Mouse (Mus musculus) cerebellum, adult 18-20 months (tissue): ENCODE measurements at regions not wholly inside any gene's neighbourhood (a gene's known extent, or its start where the extent isn't known, plus 50 kb on each side); places are given as distances from the start of the nearest gene placed in this dataset.
"Not testable (repeated sequence)": the region's sequence is repeated elsewhere in the genome, so short reads cannot be mapped to it uniquely, and the experiment has no call there.

Experiments
- DNase-seq, 2 experiments: peaks; one replicate each; pipeline ENCODE4 v3.0.0; 2021

DNA sequence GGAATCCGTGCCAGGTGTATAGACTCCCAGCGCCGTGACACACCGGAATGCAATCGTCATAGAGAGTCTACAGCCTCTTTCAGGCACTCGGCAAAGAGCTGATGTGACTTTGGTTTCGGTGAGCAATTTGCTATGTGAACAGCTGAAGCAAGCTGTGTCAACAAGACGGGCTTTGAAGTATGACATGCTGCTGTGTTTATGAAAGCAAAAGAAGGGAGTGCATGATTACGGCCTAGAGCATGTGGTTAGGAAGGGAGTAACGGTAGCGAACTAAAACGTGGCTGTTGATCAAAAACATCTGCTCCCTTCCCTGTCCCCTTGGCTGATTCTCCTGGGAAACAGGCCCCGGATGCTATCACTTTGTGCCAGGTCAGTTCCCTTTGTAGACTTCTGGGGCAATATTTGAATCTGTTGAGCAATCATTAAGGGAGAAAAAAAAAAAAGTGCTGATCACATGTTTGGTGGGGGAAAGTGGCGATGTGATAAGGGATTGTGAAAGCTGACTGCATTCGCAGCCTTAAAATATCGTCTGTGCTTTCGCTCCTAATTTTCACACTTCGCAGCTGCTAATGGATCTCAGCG, 764.3 kb downstream of the Robo2 start:
- no peak for DNase-seq

DNA sequence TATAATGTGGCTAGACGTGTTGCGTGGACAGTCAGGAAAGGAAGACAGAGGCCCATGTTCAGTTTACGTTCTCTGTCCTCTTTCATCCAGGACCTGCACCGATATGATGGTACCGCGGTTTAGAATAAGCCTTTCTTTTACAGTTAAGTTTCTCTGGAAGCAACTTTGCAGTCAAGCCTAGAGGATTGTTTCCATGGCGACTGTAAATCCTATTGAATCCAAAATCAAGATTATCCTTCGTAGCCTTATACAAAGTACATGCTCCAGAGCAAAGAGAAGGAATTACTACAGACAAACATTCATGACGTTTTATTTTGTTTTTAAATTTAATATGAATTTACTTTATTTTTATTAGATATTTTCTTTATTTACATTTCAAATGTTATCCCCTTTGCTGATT, 798.6 kb downstream of the Robo2 start:
- no peak for DNase-seq

DNA sequence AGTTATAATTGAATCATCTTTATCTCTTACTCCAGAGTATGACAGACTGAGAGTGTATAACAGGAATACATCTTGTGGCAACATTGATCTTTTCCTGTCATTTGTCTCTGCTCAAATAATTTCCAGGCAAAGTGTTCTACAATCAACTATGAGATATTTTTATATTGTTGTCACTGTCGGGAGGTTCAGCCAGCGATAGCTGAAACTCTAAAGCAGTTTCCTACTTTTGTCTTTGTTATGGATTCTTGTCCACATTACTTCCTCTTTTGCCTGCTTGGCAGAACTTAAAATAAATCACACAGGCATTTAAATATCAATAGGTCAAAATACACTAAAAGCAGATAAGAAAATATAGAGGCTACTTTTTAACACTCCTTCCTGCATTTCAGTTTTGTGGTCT, 820.2 kb downstream of the Robo2 start:
- no peak for DNase-seq

DNA sequence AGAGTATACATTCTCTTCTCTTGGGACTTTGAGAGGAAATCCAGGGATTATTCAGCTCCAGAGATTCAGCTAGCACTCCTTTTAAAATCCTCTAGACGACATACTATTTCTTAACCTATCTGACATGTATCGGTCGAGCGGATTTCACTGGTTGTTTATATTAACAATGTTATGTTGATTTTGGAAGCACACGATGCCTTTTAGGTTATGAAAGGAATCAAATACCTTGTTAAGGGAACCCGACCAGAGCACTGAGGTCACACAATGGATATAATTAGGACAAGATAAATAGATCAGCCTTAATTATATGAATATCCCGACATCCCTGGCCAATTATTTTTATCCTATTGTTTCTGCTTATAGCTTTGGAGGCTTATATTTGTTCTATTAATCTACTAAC, 850.4 kb downstream of the Robo2 start:
- no peak for DNase-seq

DNA sequence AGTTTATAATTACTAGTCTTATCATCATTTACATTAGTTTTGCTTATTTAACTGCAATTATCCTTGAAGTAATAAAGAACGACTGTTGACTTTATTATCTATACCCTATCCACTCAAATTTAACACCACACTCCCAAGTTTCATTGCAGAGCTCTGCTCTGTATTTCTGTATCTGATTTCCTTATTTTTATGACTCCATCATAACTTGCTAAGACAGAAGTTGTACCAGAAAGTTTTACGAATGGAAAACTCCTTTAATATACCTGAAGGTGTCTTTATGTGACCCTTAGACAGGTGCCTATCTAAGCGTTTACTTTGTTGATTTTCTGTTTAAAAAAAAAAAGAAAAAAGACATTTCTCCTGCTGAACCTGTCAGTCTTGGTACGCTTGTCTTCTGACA, 854.7 kb downstream of the Robo2 start:
- DNase-seq = no peak

DNA sequence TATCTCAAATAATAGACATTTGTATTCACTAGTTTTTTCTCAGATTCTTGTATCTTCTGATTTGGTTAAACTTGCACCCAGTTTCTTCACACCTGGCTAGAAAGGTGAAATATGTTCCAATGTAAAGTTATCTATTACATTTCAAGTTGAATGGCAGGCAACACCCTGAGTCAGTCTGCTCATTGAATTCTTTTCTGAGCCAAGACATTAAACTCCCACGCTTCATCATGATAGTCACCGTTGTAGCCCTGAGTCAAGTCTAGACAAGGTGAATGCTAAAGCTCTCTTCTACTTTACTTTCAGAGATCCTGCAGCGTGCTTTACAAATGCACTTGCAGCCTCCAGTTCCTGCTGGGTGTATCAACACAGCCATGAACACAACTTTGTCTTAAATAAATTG, 868.0 kb downstream of the Robo2 start:
- DNase-seq = no peak

DNA sequence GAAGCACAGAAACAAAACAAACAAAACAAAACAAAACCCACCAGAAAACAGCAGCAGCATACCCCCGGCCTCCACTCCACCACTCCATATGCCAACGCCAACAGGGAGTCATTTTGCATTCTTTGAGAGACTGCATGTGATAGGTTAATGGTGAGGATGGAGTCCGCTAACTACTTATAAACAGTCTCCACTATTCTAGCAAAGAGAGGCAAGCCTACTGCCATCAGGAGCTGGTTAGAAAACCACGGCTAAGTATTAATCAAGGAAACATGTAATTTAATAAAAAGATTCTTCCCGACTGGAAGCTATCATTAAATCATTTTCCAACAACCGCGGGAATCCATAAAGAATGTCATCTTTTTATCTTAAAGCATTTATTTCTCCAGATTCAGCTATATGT, 873.6 kb downstream of the Robo2 start:
- no peak for DNase-seq

DNA sequence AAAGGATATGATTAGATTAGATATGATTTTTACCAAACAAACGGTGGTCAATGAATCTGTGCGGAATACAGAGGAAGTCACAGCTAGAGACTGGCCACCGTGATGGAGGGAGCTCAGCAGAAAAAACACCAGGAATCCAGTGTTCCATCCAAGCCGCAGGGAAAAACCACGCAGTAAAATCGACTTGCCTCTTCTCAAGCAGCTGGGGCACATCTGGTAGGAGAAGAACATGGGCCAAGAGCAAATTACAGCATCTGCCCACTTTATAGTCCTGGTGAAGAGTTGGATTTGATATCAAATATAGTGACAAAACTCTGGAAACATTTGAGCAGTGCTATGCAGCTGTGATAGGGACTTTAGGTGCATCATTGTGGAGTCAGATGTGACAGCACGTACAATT, 874.1 kb downstream of the Robo2 start:
- no peak for DNase-seq

DNA sequence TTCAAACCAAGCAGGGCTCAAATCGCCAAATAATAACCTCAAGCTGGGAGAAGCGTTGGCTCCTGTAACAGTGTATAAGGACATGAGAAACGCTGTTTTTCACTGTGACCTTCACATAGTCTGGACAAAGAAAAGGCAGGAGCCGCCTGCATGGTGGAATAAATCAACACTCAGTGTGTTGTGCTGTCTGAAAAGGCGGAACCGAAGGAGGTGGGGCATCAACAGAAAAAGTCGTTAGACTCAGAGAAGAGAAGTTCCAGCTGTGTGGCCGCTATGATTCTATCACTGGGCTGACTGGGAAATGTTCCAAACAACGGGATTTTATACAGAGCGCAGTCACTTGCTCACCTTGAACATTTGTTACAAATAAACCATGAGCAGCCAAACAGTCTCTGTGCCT, 881.4 kb downstream of the Robo2 start:
- DNase-seq = no peak

DNA sequence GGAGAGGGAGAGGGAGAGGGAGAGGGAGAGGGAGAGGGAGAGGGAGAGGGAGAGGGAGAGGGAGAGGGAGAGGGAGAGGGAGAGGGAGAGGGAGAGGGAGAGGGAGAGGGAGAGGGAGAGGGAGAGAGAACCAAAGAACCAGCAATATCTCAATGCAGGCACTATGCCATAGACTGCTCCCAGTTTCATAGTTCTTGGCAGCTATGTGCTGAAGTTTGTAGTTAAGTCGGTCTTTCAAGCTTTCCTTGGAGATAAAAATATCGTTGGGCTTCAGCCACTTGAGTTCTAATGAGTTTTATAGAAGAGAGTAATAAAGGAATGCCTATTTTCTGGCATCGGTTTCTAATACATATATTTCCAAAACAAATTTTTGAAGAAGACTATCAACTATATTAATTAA, 888.7 kb downstream of the Robo2 start:
- DNase-seq = not testable (repeated sequence)

DNA sequence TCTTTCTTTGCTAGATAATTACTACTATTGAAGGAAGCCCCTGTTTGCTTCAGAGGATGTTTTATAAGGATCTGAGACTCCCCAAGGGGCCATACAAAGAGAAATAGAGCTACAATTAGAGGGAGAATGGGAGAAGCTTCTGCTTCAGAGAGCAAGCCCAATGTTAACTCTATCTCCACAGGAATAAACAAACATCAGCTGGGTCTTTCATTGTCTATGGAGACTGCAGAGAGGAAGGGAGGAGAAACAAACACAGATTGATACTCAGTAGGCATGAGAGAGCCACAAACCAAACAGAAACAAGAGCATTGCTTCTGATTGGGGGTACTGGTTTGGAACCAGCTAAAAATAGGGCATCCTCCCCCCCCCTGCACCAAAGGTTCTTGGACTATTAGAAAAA, 906.9 kb downstream of the Robo2 start:
- no peak for DNase-seq

DNA sequence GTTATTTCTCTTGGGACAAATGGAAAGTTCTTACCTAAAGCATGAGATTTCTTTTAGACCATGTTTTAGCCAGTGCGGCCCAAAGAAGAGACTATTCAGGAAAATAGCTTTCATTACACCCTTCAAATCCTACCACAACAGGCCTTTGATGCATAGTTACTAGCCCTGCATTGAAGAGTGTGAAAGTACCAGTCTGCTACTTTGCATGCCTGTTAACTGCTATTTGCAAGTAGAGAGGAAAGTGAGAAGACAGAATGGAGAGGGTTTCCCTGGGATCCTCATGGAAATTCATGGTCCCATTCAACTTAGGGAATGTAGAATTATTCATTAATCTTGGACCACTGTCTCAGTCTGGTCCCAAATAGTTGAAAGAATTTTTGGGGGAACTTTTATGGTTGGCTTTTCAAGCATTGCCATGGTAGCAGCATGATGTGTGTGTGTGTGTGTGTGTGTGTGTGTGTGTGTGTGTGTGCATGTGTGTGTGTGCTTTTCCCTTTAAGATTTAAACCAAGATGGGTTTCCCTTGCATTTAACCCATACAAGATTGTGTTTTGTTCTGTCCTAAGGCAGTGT, 912.9 kb downstream of the Robo2 start:
- DNase-seq = no peak

DNA sequence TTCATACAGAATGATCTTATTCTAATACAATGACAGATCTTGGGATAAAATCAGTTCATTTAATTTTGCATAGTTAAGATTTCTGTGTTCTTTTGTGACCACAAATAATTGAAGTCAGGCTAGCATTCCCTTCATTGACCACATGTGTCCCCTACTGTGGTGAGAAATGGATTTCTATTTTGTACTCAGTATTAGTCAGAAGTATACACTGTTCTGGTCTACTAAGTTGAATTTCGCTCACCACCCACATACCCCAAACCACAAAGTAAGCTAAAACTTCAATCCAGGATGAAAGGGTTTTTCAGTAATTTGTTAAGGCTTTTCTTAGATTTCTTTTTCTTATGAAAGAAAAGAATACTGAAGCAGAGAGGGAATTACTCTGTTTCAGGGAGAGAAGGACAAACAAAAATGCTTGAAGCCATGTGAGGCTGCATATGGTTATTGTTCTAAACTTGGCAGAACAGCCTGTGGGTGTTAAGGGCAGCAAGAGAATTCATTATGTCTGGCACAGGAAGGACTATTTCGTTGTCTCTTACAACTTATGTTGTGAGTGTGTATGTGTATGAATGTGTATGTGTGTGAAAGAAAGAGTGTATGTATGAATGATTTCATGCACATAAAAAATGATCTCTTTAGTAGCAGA, 928.3 kb downstream of the Robo2 start:
- no peak for DNase-seq

DNA sequence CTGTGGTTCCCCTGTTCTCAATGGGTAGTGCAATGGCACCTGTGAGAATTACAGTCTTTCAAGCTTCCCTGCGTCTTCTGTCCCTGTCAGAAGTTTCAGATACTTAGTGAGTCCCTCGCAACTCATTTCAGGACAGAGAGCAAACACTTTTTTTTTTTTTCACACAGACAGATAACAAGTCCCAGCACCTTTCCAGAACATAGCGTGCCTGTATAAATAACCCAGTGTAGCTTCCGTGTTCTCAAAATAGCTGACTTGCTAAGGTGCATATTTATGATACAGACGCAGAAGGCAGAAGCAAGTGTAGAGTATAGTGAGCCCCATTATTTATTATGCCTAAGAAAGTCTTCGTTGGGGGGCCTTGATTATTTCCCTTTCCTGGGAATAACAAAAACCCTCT, 929.4 kb downstream of the Robo2 start:
- DNase-seq = no peak

DNA sequence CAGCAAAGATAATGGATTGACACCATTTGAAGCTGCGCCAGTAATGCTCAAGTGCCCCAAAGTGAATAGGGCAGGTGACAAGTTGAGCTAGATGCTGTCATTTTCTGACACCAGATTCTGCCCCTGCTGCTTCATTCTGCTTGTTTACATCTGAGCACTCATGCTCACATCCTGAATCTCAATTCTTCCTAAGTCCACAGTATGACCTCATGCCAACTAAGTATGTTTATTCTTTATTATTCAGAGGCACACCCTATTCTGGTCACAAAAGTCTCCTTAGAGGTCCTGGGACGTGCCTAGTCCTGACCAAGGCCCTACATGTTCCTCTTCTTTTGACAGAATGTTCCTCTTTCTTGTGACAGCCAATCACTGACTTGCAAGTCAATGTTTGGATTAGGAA, 938.1 kb downstream of the Robo2 start:
- no peak for DNase-seq

DNA sequence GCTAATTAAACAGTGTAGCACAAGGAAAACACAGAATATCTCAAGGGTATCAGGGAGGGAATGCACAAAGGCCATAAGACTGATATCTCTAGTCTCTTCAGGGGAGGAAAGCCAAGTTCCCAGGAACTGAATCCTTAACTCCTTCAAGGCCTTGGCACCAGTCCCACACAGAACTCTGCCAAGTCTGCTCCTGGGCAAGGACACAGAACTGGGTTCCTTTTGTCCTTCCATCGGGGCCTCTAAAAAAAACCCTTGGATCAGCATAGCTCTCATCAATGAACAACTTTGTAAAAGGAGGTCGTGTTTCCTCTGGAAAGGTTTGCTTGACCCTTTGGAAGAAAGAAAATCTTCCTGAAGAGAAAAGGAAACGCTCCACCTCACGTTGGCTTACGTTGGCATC, 940.1 kb downstream of the Robo2 start:
- DNase-seq = peak in 1 of 2 experiments; percentile 3

DNA sequence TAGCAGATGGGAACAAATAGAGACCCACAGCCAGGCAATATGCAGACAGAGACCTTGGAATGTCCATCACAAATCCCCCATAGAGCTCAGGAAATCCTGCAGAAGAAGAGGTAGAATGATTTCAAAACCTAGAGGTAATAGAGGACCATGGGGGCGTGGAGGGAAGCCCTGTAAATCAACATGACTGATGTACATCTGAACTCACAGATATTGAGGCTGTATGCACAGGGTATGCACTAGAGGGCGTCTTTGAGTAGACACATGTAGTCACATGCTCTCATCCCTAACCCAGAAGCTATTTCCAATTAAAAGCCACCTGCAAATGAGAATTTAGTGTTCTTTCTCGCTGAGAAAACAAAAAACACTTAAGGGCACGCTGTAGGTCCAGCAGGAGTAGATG, 941.1 kb downstream of the Robo2 start:
- DNase-seq = no peak

DNA sequence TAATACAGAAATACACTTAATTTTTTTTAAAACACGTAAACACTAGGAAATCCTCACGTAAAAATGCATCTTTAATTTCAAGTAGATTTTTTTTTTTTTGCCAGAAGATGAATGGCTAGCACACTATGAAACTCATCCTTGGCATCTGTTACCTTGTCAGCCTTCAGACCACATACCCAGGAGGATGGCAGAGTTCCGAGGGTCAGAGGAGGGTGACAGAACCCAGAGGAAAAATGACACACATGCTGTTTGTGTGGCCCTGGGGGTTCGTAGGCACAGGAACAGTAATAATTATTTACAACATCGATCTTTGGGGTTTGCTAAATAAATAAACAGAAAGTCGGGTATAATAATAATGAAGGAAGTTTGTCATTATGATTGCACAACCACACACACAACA, 945.3 kb downstream of the Robo2 start:
- DNase-seq = no peak

DNA sequence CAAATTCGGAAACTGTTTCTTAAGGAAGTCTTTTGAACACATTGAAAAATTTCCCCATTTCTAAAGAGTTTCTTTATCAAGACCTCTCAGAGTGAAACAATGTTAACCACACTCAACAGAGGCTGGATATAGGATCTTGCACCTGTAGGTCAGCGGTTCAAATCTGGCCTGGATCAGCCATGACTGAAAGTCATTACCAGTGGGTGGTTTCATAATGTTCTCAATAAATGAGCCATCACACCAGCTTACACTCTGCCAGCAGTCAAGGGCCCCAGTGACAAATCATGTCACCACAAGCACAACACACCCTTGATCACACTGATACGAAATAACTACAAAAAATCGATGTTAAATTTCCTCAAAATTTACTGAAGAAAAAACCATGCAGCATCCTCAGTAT, 949.1 kb downstream of the Robo2 start:
- no peak for DNase-seq

DNA sequence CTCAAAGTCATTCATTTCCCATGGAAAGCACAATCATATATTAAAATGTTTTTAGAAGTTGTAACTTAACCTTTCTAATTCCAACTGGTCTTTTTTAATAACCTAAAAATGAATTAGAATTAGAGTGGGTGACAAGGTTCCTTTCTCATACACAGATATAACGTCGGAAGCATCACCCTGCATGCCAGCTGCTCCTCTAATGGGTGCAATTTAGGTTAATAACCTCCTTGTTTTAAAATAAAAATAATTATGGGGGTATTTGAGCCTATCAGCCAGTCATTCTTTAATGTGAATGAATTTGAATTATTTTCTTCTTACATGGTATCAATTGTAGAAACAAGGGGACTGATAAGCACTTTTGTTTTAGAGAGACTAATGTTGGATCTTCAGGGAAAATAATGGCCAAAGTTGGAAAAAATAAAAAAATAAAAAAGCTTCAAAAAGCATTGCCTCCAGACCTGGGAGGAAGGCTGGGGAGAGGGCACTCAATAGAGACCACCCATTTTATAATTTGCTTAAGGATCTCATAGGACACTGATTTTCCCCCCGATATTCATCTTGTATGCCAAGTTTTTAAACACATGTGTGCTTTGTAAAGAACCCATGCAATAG, 960.9 kb downstream of the Robo2 start:
- no peak for DNase-seq

DNA sequence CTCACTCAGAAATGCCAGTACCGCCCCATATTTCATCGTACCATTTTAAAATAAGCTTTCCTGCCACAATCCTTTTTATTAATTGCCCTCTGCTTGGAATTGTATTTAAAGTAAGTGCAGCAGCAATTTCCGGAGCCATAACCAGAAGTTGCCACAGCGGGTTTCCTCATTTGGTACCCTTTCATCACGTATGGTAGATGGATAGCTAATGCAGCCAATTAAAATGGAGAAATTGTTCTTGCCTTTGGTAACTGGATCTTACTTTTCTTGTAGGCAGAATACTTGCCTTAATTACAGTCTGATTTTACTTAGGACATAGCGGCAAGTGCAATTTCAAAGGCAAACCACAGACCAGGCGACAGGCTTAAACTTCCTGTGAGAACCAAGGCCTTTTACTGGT, 961.8 kb downstream of the Robo2 start:
- no peak for DNase-seq

DNA sequence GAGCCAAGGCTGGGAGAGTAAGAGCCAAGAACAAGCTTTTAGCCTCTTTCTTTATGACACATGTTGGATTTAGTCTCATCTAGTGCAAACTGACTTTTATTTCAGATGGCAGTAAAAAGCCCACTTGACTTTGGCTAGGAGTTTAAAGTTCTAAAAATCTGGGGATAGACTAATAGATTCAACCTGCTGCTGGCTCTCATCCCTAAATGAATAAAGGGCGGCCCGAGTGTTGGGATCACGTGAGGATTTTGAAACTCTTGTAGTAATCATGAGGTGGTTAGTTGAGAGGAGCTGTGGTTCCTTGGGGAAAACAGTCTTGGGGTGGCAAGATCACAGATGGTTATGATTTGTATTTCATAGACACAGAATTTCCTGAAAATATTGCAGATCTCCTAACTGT, 975.9 kb downstream of the Robo2 start:
- no peak for DNase-seq

DNA sequence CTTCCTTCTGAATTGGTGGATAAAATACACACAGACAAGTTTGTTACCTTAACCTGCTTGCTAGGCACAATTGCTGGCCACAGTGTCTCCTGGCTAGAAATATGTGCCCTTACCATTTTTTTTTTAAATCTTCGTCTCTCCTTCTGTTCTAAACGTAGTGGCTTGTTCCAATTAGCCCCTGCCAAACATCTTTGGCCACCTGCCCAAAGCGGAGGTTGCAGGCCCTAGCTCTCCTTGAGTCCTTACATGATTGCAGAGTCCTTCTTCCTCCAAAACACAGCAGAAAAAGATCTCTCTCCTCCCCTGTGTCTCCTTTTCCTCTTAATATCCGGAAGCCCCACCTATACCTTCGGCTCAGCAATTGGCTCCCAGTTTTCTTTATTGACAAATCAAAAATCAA, 986.8 kb downstream of the Robo2 start:
- DNase-seq = no peak

DNA sequence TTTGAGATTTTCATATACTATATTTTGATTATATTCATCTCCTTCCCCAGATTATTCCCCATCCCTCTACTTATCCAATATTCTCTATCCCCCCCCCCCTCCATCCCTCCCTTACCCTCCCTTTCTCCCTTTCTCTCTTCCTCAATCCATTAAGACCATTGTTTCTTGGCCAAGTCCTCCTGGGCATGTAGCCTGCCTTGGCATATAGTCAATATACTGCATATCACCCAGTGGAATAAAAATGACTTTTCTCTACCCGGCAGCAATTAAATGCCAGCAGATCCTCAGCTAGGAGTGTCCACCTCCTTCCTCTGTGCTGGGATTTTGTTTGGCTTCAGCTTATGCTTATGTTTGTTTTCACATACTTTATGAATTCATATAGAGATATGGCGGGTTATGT, 987.3 kb downstream of the Robo2 start:
- no peak for DNase-seq

DNA sequence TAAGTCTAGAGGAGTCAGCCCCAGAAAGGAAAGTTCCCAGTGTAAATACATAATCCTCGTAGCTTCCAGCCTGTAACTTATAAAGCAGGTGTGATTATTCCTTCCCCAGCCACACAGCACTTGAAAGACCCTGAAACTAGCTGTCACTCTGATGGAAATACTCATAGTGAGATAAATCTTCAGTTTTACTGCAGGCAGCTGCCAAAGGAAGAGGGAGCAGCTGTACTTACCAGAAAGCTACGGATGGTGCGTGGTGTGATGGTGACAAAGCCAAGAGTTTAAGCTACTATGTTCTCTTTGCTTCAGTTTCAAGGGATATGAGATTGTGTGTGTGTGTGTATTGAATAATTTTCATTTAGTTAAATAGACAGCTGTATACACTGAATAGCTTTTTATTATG, 1007.1 kb downstream of the Robo2 start:
- DNase-seq = no peak
